Mouse (Mus musculus) hindbrain, embryonic 13.5 days (tissue): ENCODE measurements at regions not wholly inside any gene's neighbourhood (a gene's known extent, or its start where the extent isn't known, plus 50 kb on each side); places are given as distances from the start of the nearest gene placed in this dataset.

Experiments
- ATAC-seq: fragments of 200-750 bp; cut with Nextera tagmentation; 2 replicates; pipeline ENCODE4 v1.8.0; 2017; ENCODE audit warnings: moderate TSS enrichment; ENCODE audit not compliant: low FRiP score
- H3K27ac ChIP-seq: fragments of 300-500 bp; sonication (generic); 2 replicates; pipeline ENCODE4 v1.5.1; 2015; ENCODE audit warnings: inconsistent platforms, mild to moderate bottlenecking, moderate library complexity
- H3K27me3 ChIP-seq: fragments of 300-500 bp; sonication (generic); 2 replicates; pipeline ENCODE4 v1.6.1; 2015; ENCODE audit warnings: mild to moderate bottlenecking, inconsistent platforms
- H3K36me3 ChIP-seq: fragments of 300-500 bp; sonication (generic); 2 replicates; pipeline ENCODE4 v1.6.1; 2015; ENCODE audit warnings: mild to moderate bottlenecking, inconsistent platforms
- H3K4me1 ChIP-seq: fragments of 300-500 bp; sonication (generic); replicated peaks from 2 replicates; pipeline ENCODE4 v1.6.1; 2015; ENCODE audit warnings: inconsistent platforms
- H3K4me2 ChIP-seq: fragments of 300-500 bp; sonication (generic); 2 replicates; pipeline ENCODE4 v1.6.1; 2015; ENCODE audit warnings: inconsistent platforms, mild to moderate bottlenecking, moderate library complexity
- H3K4me3 ChIP-seq: fragments of 300-500 bp; sonication (generic); 2 replicates; pipeline ENCODE4 v1.5.1; 2015; ENCODE audit warnings: mild to moderate bottlenecking, inconsistent platforms
- H3K9ac ChIP-seq: fragments of 300-500 bp; sonication (generic); 2 replicates; pipeline ENCODE4 v1.6.1; 2015; ENCODE audit warnings: mild to moderate bottlenecking, inconsistent platforms
- H3K9me3 ChIP-seq: fragments of 300-500 bp; sonication (generic); 2 replicates; pipeline ENCODE4 v1.6.1; 2016; ENCODE audit warnings: inconsistent platforms
- WGBS: fragments of 180-500 bp; shearing (Covaris S2); methylation state at CpG from one replicate; pipeline ENCODE4 v1.1.7; 2015; 5-methylcytosine and 5-hydroxymethylcytosine counted together

DNA sequence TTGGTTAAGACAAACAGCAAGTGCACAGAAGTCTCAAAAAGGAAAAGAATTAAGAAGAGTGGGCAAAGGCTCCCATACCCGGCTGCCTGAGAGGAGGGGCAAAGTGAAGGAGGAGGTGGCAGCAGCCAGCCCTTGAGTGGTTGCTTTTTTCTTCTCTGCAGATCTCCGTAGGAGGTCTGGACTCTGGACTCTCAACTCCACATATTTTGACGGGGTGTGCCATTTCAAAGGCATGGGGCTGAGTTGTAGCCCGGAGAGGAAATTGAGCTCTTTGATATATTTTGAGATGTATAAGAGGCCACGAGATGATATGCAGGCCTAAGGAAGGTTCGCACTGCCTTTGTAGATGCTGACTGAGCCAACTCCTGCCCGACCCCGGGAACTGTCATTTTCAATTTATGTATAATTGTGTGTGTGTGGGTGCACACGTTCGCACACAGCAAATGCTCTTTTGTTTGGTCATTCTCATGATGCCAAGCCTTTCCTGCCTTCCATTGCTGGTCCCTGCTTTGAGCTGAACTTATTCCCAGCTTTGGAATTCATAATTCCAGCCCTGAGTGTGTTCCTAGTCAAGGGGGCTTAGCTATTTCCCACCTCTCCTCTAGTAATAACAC, 56.4 kb downstream of the Cxcr4 start:
- no peak for ATAC-seq
- 62% methylated on average over 10 of the region's 10 CpGs for WGBS
- no peak overlapping the region for H3K9ac ChIP-seq
- no peak overlapping the region for H3K4me2 ChIP-seq
- peaks cover 17% of the 10 kb centered on the region for H3K4me1 ChIP-seq
- no peak overlapping the region for H3K27ac ChIP-seq
- no peaks in the 10 kb centered on the region for H3K27me3 ChIP-seq
- no peaks in the 10 kb centered on the region for H3K9me3 ChIP-seq
- H3K36me3 ChIP-seq = no peaks in the 10 kb centered on the region
- H3K4me3 ChIP-seq = no peak overlapping the region

DNA sequence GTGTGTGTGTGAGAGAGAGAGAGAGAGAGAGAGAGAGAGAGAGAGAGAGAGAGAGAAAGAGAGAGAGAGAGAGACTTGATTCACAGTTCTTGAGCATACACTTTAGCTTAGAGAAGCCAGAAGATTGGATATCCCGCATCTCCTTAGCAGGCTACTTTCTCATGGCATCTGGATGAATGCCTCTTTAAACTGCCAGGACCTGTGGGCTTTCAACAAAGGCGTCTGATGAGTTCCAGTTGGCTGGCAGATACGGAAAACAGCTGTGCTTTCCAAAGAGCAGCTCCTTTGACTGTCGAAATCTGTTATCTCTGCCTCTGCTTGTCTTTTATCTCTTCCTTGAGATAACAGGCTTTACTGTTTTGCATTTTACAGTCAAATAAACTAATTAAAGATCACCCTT, 59.5 kb downstream of the Cxcr4 start:
- H3K4me1 ChIP-seq = peaks cover 3% of the 10 kb centered on the region
- no peaks in the 10 kb centered on the region for H3K9me3 ChIP-seq
- 6% methylated on average over 4 of the region's 4 CpGs for WGBS
- no peak overlapping the region for H3K4me2 ChIP-seq
- H3K27ac ChIP-seq = no peak overlapping the region
- H3K4me3 ChIP-seq = no peak overlapping the region
- no peak overlapping the region for H3K9ac ChIP-seq
- no peaks in the 10 kb centered on the region for H3K36me3 ChIP-seq
- ATAC-seq = no peak
- no peaks in the 10 kb centered on the region for H3K27me3 ChIP-seq

GRCm38 (mm10) chr1:128529808-128530545, 62.1 kb downstream of the Cxcr4 start:
- ATAC-seq = no peak
- H3K4me1 ChIP-seq = peaks cover 3% of the 10 kb centered on the region
- no peaks in the 10 kb centered on the region for H3K9me3 ChIP-seq
- no peak overlapping the region for H3K4me2 ChIP-seq
- no peak overlapping the region for H3K9ac ChIP-seq
- no peak overlapping the region for H3K4me3 ChIP-seq
- H3K36me3 ChIP-seq = no peaks in the 10 kb centered on the region
- H3K27ac ChIP-seq = no peak overlapping the region
- WGBS = 87% methylated on average over 4 of the region's 4 CpGs
- H3K27me3 ChIP-seq = no peaks in the 10 kb centered on the region

- Histone ChIP-seq H3K9me3 (no peaks in the 10 kb centered on the region), H3K4me1 (no peaks in the 10 kb centered on the region), H3K36me3 (no peaks in the 10 kb centered on the region), H3K27me3 (no peaks in the 10 kb centered on the region), H3K4me3 (no peak overlapping the region), H3K27ac (no peak overlapping the region), H3K9ac (no peak overlapping the region), H3K4me2 (no peak overlapping the region)
- no peak for ATAC-seq
- 93% methylated on average over 4 of the region's 4 CpGs for WGBS
These were observed 72.9 kb downstream of the Cxcr4 start for GRCm38 (mm10) chr1:128519234-128519633.

GRCm38 (mm10) chr1:128518514-128518913, 73.6 kb downstream of the Cxcr4 start:
- no peaks in the 10 kb centered on the region for H3K27me3 ChIP-seq
- no peaks in the 10 kb centered on the region for H3K4me1 ChIP-seq
- H3K9ac ChIP-seq = no peak overlapping the region
- WGBS = 91% methylated on average over 5 of the region's 5 CpGs
- H3K4me2 ChIP-seq = no peak overlapping the region
- H3K9me3 ChIP-seq = no peaks in the 10 kb centered on the region
- no peak for ATAC-seq
- H3K4me3 ChIP-seq = no peak overlapping the region
- H3K36me3 ChIP-seq = no peaks in the 10 kb centered on the region
- H3K27ac ChIP-seq = no peak overlapping the region

DNA sequence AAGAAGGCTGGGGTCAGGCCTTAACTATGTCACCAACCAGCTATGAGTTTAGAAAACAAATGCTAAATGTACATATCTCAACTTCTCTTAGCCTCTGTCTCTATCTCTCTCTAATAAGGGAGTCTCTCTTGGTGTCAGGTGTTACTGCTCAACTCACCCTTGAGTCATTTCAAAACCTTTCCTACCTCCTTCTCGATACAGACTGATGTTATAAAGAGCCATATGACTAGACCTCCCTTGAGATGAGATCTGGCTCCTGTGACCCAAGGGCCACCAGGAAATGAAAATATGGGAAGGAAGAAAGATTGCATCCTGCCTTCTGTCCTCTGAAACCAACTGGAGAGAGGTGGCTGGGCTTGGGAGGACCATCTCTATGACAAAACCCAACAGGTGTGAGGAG, 74.7 kb downstream of the Cxcr4 start:
- Histone ChIP-seq H3K4me1 (no peaks in the 10 kb centered on the region), H3K36me3 (no peaks in the 10 kb centered on the region), H3K27me3 (no peaks in the 10 kb centered on the region), H3K9me3 (no peaks in the 10 kb centered on the region), H3K4me2 (no peak overlapping the region), H3K27ac (no peak overlapping the region), H3K9ac (no peak overlapping the region), H3K4me3 (no peak overlapping the region)
- 97% methylated on average over 1 of the region's 1 CpGs for WGBS
- ATAC-seq = no peak

DNA sequence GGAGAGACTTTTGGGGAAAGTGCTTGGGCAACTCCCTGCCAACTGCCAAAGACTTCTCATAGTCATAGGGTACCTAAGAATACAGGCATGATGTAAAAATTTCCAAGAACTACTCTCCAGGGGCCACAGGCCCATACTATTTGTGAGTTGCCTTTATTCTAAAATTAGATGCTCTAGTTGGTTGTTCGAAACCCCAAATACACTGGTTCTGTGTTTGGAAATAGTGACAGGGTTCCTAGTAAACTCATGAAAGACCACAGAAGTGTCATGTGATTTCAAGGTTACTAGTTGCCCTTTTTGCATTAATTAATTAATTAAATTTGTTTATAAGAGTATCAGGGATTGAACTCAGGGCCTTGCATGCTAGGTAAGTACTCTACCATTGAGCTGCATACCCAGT, 77.8 kb downstream of the Cxcr4 start:
- no peaks in the 10 kb centered on the region for H3K36me3 ChIP-seq
- H3K27ac ChIP-seq = no peak overlapping the region
- no peak overlapping the region for H3K9ac ChIP-seq
- H3K27me3 ChIP-seq = no peaks in the 10 kb centered on the region
- H3K4me3 ChIP-seq = no peak overlapping the region
- no peaks in the 10 kb centered on the region for H3K4me1 ChIP-seq
- no peaks in the 10 kb centered on the region for H3K9me3 ChIP-seq
- H3K4me2 ChIP-seq = no peak overlapping the region
- no peak for ATAC-seq
- WGBS = 100% methylated on average over 1 of the region's 1 CpGs

- Histone ChIP-seq H3K4me2 (no peak overlapping the region), H3K4me1 (no peaks in the 10 kb centered on the region), H3K27me3 (no peaks in the 10 kb centered on the region), H3K4me3 (no peak overlapping the region), H3K9ac (no peak overlapping the region), H3K27ac (no peak overlapping the region), H3K36me3 (no peaks in the 10 kb centered on the region), H3K9me3 (no peaks in the 10 kb centered on the region)
- 88% methylated on average over 2 of the region's 2 CpGs for WGBS
- no peak for ATAC-seq
These were observed 78.2 kb downstream of the Cxcr4 start for GRCm38 (mm10) chr1:128513911-128514310.

- 94% methylated on average over 4 of the region's 4 CpGs for WGBS
- Histone ChIP-seq H3K4me1 (no peaks in the 10 kb centered on the region), H3K9ac (no peak overlapping the region), H3K36me3 (no peaks in the 10 kb centered on the region), H3K4me3 (no peak overlapping the region), H3K27me3 (no peaks in the 10 kb centered on the region), H3K9me3 (no peaks in the 10 kb centered on the region), H3K4me2 (no peak overlapping the region), H3K27ac (no peak overlapping the region)
- no peak for ATAC-seq
These were observed 78.9 kb downstream of the Cxcr4 start for GRCm38 (mm10) chr1:128513153-128513552.

GRCm38 (mm10) chr1:128508816-128509461, 83.2 kb downstream of the Cxcr4 start:
- H3K27me3 ChIP-seq = no peaks in the 10 kb centered on the region
- H3K36me3 ChIP-seq = 0 out of 2 replicates have a peak, but pooled peaks cover 3% of the 10 kb centered on the region
- 70% methylated on average over 2 of the region's 2 CpGs for WGBS
- no peak overlapping the region for H3K27ac ChIP-seq
- H3K4me2 ChIP-seq = no peak overlapping the region
- H3K4me3 ChIP-seq = no peak overlapping the region
- H3K9ac ChIP-seq = no peak overlapping the region
- no peaks in the 10 kb centered on the region for H3K4me1 ChIP-seq
- no peak for ATAC-seq
- peaks cover 5% of the 10 kb centered on the region; the same call in 1 of the 2 replicates for H3K9me3 ChIP-seq

GRCm38 (mm10) chr1:128506551-128507313, 85.4 kb downstream of the Cxcr4 start:
- no peaks in the 10 kb centered on the region for H3K27me3 ChIP-seq
- H3K4me2 ChIP-seq = no peak overlapping the region
- WGBS = 91% methylated on average over 4 of the region's 4 CpGs
- H3K9ac ChIP-seq = no peak overlapping the region
- 0 out of 2 replicates have a peak, but pooled peaks cover 3% of the 10 kb centered on the region for H3K36me3 ChIP-seq
- H3K27ac ChIP-seq = no peak overlapping the region
- peaks cover 5% of the 10 kb centered on the region; the same call in 1 of the 2 replicates for H3K9me3 ChIP-seq
- no peak overlapping the region for H3K4me3 ChIP-seq
- H3K4me1 ChIP-seq = no peaks in the 10 kb centered on the region
- ATAC-seq = no peak

DNA sequence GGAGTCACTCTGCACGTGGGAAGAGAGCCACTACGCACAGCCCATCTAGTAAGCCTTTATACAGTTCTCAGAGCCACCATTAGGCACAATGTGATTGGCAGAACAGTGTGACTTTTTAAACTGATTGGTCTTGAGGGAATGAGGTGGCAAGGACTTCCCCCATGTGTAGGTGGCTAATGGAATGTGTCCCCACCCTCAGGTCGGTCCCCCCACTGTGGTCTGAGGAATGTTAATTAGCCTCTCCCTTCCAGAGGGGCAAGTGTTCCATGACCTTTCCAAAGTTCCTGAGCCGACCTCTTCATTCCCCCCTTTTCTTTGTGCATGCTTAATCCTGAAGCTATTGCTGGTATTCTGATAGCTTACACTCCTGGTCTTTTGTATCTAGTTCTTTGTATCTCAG, 87.2 kb upstream of the Dars start:
- no peak overlapping the region for H3K4me2 ChIP-seq
- WGBS = 69% methylated on average over 4 of the region's 4 CpGs
- no peak for ATAC-seq
- no peak overlapping the region for H3K4me3 ChIP-seq
- no peaks in the 10 kb centered on the region for H3K27me3 ChIP-seq
- no peaks in the 10 kb centered on the region for H3K4me1 ChIP-seq
- no peak overlapping the region for H3K9ac ChIP-seq
- peaks cover 5% of the 10 kb centered on the region; the same call in 1 of the 2 replicates for H3K9me3 ChIP-seq
- H3K36me3 ChIP-seq = 0 out of 2 replicates have a peak, but pooled peaks cover 3% of the 10 kb centered on the region
- no peak overlapping the region for H3K27ac ChIP-seq
